Comparison of ENCODE assay signal across 8 mouse cellular contexts in the genomic region with DNA sequence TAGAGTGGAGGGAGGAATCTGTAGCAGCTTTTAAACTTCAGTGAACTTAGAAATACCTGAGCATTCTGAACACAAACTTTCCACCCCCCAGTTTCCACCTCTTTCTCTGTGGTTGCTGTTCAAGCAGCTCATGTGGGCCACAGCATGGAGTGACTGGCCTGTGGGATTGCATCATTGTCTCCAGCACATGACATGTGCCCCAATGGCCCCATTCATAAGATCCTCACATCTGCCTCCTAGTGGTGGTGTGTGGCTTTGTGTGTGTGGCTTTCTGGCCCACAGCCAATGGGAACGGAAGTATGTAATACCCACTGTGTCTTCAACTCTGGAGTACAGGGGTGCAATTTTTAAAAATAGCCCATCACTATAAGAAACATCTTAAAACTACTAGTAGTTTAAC.
DNase-seq lines count a peak whose midpoint lies in the region; TF ChIP-seq lines count a peak whose summit lies in the region.
"Had no signal": no experiment of that assay in that cellular context is flagged by ENCODE, and none has a peak within 500 bp of the region (broad histone marks: within the 10 kb centered on the region; RNA-seq: fewer than 3 reads in every experiment).

No protein-coding gene starts in this region.

- H3K4me1 ChIP-seq in ES-Bruce4 (ENCODE audit: control insufficient read depth, insufficient read depth, low read length) = no peaks in the 10 kb centered on the region
- H3K4me1 ChIP-seq: lung, embryonic 15.5 days had no signal

- H3K27me3 ChIP-seq in ES-Bruce4 (ENCODE audit: control insufficient read depth, insufficient read depth, low read length, poor library complexity, severe bottlenecking) = no peaks in the 10 kb centered on the region
- H3K27me3 ChIP-seq: lung, embryonic 15.5 days had no signal

- no peak overlapping the region for H3K9ac ChIP-seq in ES-Bruce4 (ENCODE audit: low read depth, poor library complexity, severe bottlenecking)
- H3K9ac ChIP-seq: lung, embryonic 15.5 days had no signal

- peak; percentile 7 for DNase-seq in gastrocnemius, postnatal 14 days
- no peak for DNase-seq in gastrocnemius, adult 8-10 months (ENCODE audit: low spot score in 2 of 2)
- DNase-seq in left cerebral cortex, postnatal 4 days = peak; percentile 13
- DNase-seq in left cerebral cortex, adult 11 months (ENCODE audit: low spot score) = no peak
- DNase-seq in induced T-regulatory cell, adult 2 months (ENCODE audit: low read depth) = peak; percentile 0
- no peak for DNase-seq in ovary, postnatal 10 days (ENCODE audit: low spot score)

- H3K36me3 ChIP-seq in ES-Bruce4 (ENCODE audit: control insufficient read depth, insufficient read depth, low read length, poor library complexity, severe bottlenecking) = no peaks in the 10 kb centered on the region
- H3K36me3 ChIP-seq: lung, embryonic 15.5 days had no signal

- no peak overlapping the region for H3K27ac ChIP-seq in ES-Bruce4 (ENCODE audit: insufficient read depth, low read length)
- H3K27ac ChIP-seq: lung, embryonic 15.5 days had no signal

- TF ChIP-seq CTCF in ES-Bruce4 (IDR thresholded peaks at IDR 0.05; ENCODE audit: low read depth, low read length) = peak; percentile 28

- no peaks in the 10 kb centered on the region for H3K9me3 ChIP-seq in ES-Bruce4 (replicated peaks; ENCODE audit: control insufficient read depth, insufficient read depth, low read length, poor library complexity, severe bottlenecking)
- H3K9me3 ChIP-seq: lung, embryonic 15.5 days had no signal

- H3K4me3 ChIP-seq in ES-Bruce4 (ENCODE audit: low read depth, low read length) = no peak overlapping the region
- H3K4me3 ChIP-seq: lung, embryonic 15.5 days had no signal

- no peak for TF ChIP-seq POLR2A in ES-Bruce4 (IDR thresholded peaks at IDR 0.05; ENCODE audit: insufficient read depth, low read length)

- intact Hi-C loops in gastrocnemius, postnatal 14 days (cut with DNase I; ENCODE audit: low total_unique reads) = no loop called here
- intact Hi-C loops in left cerebral cortex, postnatal 4 days (cut with DNase I) = no loop called here

- no peak for TF ChIP-seq EP300 in ES-Bruce4 (IDR thresholded peaks at IDR 0.05; ENCODE audit: insufficient read depth, low read depth, low read length)

Comparison
In these comparisons a context has a peak if more than half of its experiments do, and no peak if none do; other contexts are left out.
1. DNase-seq: peak in gastrocnemius, postnatal 14 days (single experiment), left cerebral cortex, postnatal 4 days (single experiment) and induced T-regulatory cell, adult 2 months (single experiment); none in gastrocnemius, adult 8-10 months (0 of 2), left cerebral cortex, adult 11 months (single experiment) and ovary, postnatal 10 days (single experiment).